Comparison of ENCODE assay signal across 8 mouse cellular contexts in the genomic region with DNA sequence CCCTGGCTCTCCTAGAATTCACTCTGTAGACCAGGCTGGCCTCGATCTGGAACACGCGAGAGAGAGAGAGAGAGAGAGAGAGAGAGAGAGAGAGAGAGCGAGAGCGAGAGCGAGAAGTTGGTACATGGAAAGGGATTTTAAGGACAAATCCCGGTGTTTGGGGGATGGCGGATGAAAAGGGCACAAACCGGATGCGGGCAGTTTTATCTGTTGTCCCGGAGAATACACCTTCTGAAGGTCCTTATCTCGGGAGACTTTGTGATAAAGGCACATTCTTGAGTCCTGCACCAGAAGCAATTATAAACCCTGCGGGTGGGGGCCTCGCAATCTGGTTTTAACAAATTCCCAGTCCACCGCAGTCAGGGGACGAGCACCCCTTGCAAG. TPM values are rescaled to one million over a fixed set of nuclear protein-coding genes. Genes with fewer than 3 reads are reported as not detected.
A peak's percentile ranks its signal among the peaks of the same experiment; 100 is the strongest.
DNase-seq lines count a peak whose midpoint lies in the region; ATAC-seq and TF ChIP-seq lines count a peak whose summit lies in the region.

No protein-coding gene starts in this region.

- H3K27me3 ChIP-seq in lung, embryonic 16.5 days (ENCODE audit: control insufficient read depth, insufficient read depth, low read depth, low read length) = no peaks in the 10 kb centered on the region
- H3K27me3 ChIP-seq in embryonic facial prominence, embryonic 10.5 days (replicated peaks; ENCODE audit: low read depth, poor library complexity, severe bottlenecking) = no peaks in the 10 kb centered on the region
- no peaks in the 10 kb centered on the region for H3K27me3 ChIP-seq in myocyte (ENCODE audit: control insufficient read depth, insufficient read depth, insufficient read length)

- H3ac ChIP-seq in myocyte (ENCODE audit: control insufficient read depth, insufficient read length) = peak overlapping the region; percentile 37

- peak overlapping the region; percentile 91 for H3K4me3 ChIP-seq in lung, embryonic 16.5 days (ENCODE audit: low read length)
- H3K4me3 ChIP-seq in embryonic facial prominence, embryonic 10.5 days = peak overlapping the region; percentile 90
- peak overlapping the region; percentile 97 for H3K4me3 ChIP-seq in myocyte

- H3K36me3 ChIP-seq in lung, embryonic 16.5 days (ENCODE audit: control insufficient read depth, insufficient read depth, low read length) = peaks cover 18% of the 10 kb centered on the region
- peaks cover 36% of the 10 kb centered on the region for H3K36me3 ChIP-seq in embryonic facial prominence, embryonic 10.5 days (replicated peaks)
- H3K36me3 ChIP-seq in myocyte (ENCODE audit: control insufficient read depth, insufficient read depth) = peaks cover 23% of the 10 kb centered on the region

- TF ChIP-seq POLR2A in myocyte (IDR thresholded peaks at IDR 0.05; ENCODE audit: insufficient read length, low read depth) = no peak

- H3K9me3 ChIP-seq in lung, embryonic 16.5 days (ENCODE audit: control insufficient read depth, low read length) = no peaks in the 10 kb centered on the region
- no peaks in the 10 kb centered on the region for H3K9me3 ChIP-seq in embryonic facial prominence, embryonic 10.5 days

- H3K27ac ChIP-seq in lung, embryonic 16.5 days (ENCODE audit: low read length) = peak overlapping the region; percentile 98
- peak overlapping the region; percentile 100 for H3K27ac ChIP-seq in embryonic facial prominence, embryonic 10.5 days (replicated peaks)

- peaks cover 10% of the 10 kb centered on the region for H3K4me1 ChIP-seq in lung, embryonic 16.5 days (replicated peaks; ENCODE audit: control insufficient read depth, insufficient read depth, low read length)
- H3K4me1 ChIP-seq in embryonic facial prominence, embryonic 10.5 days = peaks cover 18% of the 10 kb centered on the region

- H3K9ac ChIP-seq in lung, embryonic 16.5 days (ENCODE audit: low read length) = peak overlapping the region; percentile 96

- WGBS in lung, embryonic 16.5 days = 2% methylated on average over 16 of the region's 16 CpGs
- WGBS in embryonic facial prominence, embryonic 10.5 days = 1% methylated on average over 16 of the region's 16 CpGs

- H3K4me2 ChIP-seq in lung, embryonic 16.5 days (ENCODE audit: low read depth, low read length) = peak overlapping the region; percentile 87
- H3K4me2 ChIP-seq in myocyte (ENCODE audit: low read depth) = peak overlapping the region; percentile 96

- no peak for DNase-seq in lung, postnatal 25 days (ENCODE audit: low spot score)
- DNase-seq in embryonic facial prominence, embryonic 10.5 days (ENCODE audit: low spot score) = peak; percentile 62
- DNase-seq in cerebellum, postnatal 10 days = no peak
- no peak for DNase-seq in kidney, postnatal 14 days
- no peak for DNase-seq in thymus, postnatal 25 days

- peak; percentile 4; the same call in 1 of the 2 replicates for ATAC-seq in lung, embryonic 16.5 days (ENCODE audit: low read depth)
- ATAC-seq in inflammation-experienced regulatory T-cells, adult 6 months = peak; percentile 10

- peaks cover 55% of the 10 kb centered on the region for H3K79me2 ChIP-seq in myocyte (ENCODE audit: control insufficient read depth, insufficient read depth)

TF ChIP-seq in myocyte, 11 proteins besides CTCF, POLR2A, EP300 and RAD21:
- TF ChIP-seq TCF12 (IDR thresholded peaks at IDR 0.05; ENCODE audit: insufficient read depth, poor library complexity, severe bottlenecking) (no peak), E2F4 (IDR thresholded peaks at IDR 0.05; ENCODE audit: insufficient read depth) (no peak), MAX (IDR thresholded peaks at IDR 0.05; ENCODE audit: low read depth) (no peak), SRF (IDR thresholded peaks at IDR 0.05; ENCODE audit: control insufficient read depth, insufficient read length, low read depth) (no peak), MYOG (IDR thresholded peaks at IDR 0.05; ENCODE audit: control insufficient read depth in 1 of 3, insufficient read depth in 1 of 3, insufficient read length in 2 of 3, low read depth in 2 of 3) (no peak), POLR2AphosphoS2 (IDR thresholded peaks at IDR 0.05; ENCODE audit: insufficient read length, low read depth) (no peak), REST (IDR thresholded peaks at IDR 0.05; ENCODE audit: insufficient read depth, insufficient read length) (no peak), TCF3 (IDR thresholded peaks at IDR 0.05; ENCODE audit: insufficient read length, low read depth) (no peak), MYOD1 (IDR thresholded peaks at IDR 0.05; ENCODE audit: control insufficient read depth in 1 of 3, insufficient read length in 2 of 3, low read depth in 2 of 3) (no peak)

RNA-seq across cellular contexts. Expression of a gene that starts 0.4 kb away (rescaled TPM):
- 299 and 329 TPM in 2 replicates for polyA plus RNA-seq in lung, embryonic 16.5 days (2015; fragmentation: Nextera tagmentation; extraction: Ambion mirVana)
- polyA plus RNA-seq in embryonic facial prominence, embryonic 10.5 days (2016; fragmentation: Nextera tagmentation; extraction: Ambion mirVana) = 444 and 446 TPM in 2 replicates
- 100 to 1,000 TPM; 360 to 576 (median 385) TPM for polyA plus RNA-seq in inflammation-experienced regulatory T-cells, adult 6 months (2017; shearing (Covaris generic))
- 34.7 TPM for polyA plus RNA-seq in myocyte (2012; fragmentation: generic; extraction: Trizol)

RNA-seq across cellular contexts. Expression of a gene that starts 31.6 kb away (rescaled TPM):
- 205 and 227 TPM in 2 replicates for polyA plus RNA-seq in lung, embryonic 16.5 days (2015; fragmentation: Nextera tagmentation; extraction: Ambion mirVana)
- 139 and 160 TPM in 2 replicates for polyA plus RNA-seq in embryonic facial prominence, embryonic 10.5 days (2016; fragmentation: Nextera tagmentation; extraction: Ambion mirVana)
- polyA plus RNA-seq in inflammation-experienced regulatory T-cells, adult 6 months (2017; shearing (Covaris generic)) = 100 to 1,000 TPM; 382 to 646 (median 498) TPM
- 19.4 TPM for polyA plus RNA-seq in myocyte (2012; fragmentation: generic; extraction: Trizol)

RNA-seq across cellular contexts. Expression of a gene that starts 52.7 kb away (rescaled TPM):
- polyA plus RNA-seq in lung, embryonic 16.5 days (2015; fragmentation: Nextera tagmentation; extraction: Ambion mirVana) = 37.4 and 37.8 TPM in 2 replicates
- 76.9 and 78.4 TPM in 2 replicates for polyA plus RNA-seq in embryonic facial prominence, embryonic 10.5 days (2016; fragmentation: Nextera tagmentation; extraction: Ambion mirVana)
- 10 to 100 TPM; 39.2 to 58.9 (median 57.3) TPM for polyA plus RNA-seq in inflammation-experienced regulatory T-cells, adult 6 months (2017; shearing (Covaris generic))
- 30.0 TPM for polyA plus RNA-seq in myocyte (2012; fragmentation: generic; extraction: Trizol)

RNA-seq across cellular contexts. Expression of a gene that starts 53.0 kb away (rescaled TPM):
- polyA plus RNA-seq in lung, embryonic 16.5 days (2015; fragmentation: Nextera tagmentation; extraction: Ambion mirVana) = 45.8 and 52.5 TPM in 2 replicates
- polyA plus RNA-seq in embryonic facial prominence, embryonic 10.5 days (2016; fragmentation: Nextera tagmentation; extraction: Ambion mirVana) = 63.3 and 69.2 TPM in 2 replicates
- polyA plus RNA-seq in inflammation-experienced regulatory T-cells, adult 6 months (2017; shearing (Covaris generic)) = 10 to 100 TPM; 70.0 to 79.5 (median 70.1) TPM
- polyA plus RNA-seq in myocyte (2012; fragmentation: generic; extraction: Trizol) = 45.8 TPM
